8 mouse cellular contexts compared by ENCODE assay signal in the genomic region with DNA sequence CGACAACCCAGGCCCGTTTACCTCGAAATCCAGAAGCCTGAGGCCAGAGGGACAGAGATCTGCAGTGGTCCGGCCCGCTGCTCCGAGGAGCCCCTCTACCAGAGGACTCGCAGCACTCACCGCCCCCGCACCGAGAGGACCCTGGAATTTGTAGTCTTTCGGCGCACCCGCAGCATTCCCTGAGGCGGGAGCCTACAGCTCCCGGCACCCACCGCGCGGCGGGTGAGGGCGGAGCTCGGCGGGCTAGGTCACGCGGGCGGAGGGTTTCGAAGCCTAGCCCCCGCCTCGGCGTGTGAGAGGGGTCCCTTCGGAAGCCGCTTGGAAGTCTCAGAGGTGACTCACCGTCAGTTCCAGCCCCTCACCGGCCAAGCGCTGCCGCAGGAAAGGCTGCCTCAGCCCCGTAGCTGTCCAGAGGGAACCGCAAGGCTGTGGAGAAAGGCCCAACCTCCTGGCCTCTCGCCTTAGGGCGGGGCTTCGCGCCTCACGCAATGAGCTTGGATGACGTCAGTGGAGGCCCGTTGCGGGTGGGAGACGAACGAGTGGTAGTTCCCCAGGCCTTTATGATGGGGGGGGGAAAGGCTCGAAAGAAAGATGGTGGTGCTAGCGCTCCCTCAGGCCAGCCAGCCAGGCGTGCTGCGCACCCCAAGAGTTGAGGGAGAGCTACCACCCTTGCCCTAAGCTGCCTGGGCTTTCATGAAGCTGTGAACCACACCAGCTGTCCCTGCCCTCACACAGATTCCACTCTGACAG. TPM values are rescaled to one million over a fixed set of nuclear protein-coding genes. Genes with fewer than 3 reads are reported as not detected.
DNase-seq lines count a peak whose midpoint lies in the region; ATAC-seq lines count a peak whose summit lies in the region.

A gene (minus strand): TSS at position 483 of the 750 bp plus-strand sequence.

- H3K4me3 ChIP-seq in hindbrain, embryonic 16.5 days (ENCODE audit: low read length) = peak within 1 kb of the TSS; percentile 87
- peak within 1 kb of the TSS; percentile 87 for H3K4me3 ChIP-seq in macrophage (ENCODE audit: inconsistent target)

- H3K4me1 ChIP-seq in hindbrain, embryonic 16.5 days (ENCODE audit: control insufficient read depth, insufficient read depth, low read depth, low read length) = peaks cover 31% of the 10 kb centered on the region

- WGBS in hindbrain, embryonic 16.5 days = under 1% methylated on average over 49 of the region's 51 CpGs
- WGBS in macrophage (ENCODE audit: missing documents) = under 1% methylated on average over 50 of the region's 51 CpGs

- H3K9ac ChIP-seq in hindbrain, embryonic 16.5 days (ENCODE audit: low read depth, low read length) = peak within 1 kb of the TSS; percentile 80

- peak within 1 kb of the TSS; percentile 67 for H3K4me2 ChIP-seq in hindbrain, embryonic 16.5 days (ENCODE audit: low read length)

- peak; percentile 96 for DNase-seq in T-cell, adult 2 months (ENCODE audit: low spot score)
- DNase-seq in cerebellum, postnatal 36 days = peak; percentile 94 to 96
- peak; percentile 95 for DNase-seq in gastrocnemius, adult 18-20 months (ENCODE audit: low spot score)
- peak; percentile 96 to 97 for DNase-seq in left cerebral cortex, adult 18-20 months (ENCODE audit: low spot score in 2 of 2)
- peak; percentile 97 for DNase-seq in right cerebral cortex, adult 18-20 months
- DNase-seq in urinary bladder, postnatal 10 days (ENCODE audit: low spot score) = peak; percentile 72

- peak within 1 kb of the TSS; percentile 96 for H3K27ac ChIP-seq in hindbrain, embryonic 16.5 days (ENCODE audit: low read depth, low read length)
- peak within 1 kb of the TSS; percentile 84 for H3K27ac ChIP-seq in macrophage

- no peaks in the 10 kb centered on the region for H3K9me3 ChIP-seq in hindbrain, embryonic 16.5 days (ENCODE audit: control insufficient read depth, low read length)

- peaks cover 48% of the 10 kb centered on the region for H3K79me2 ChIP-seq in macrophage (ENCODE audit: inconsistent target)

- no peaks in the 10 kb centered on the region for H3K27me3 ChIP-seq in hindbrain, embryonic 16.5 days (replicated peaks; ENCODE audit: control insufficient read depth, insufficient read depth, low read length)

- no peaks in the 10 kb centered on the region; the same call in 1 of the 2 replicates for H3K36me3 ChIP-seq in hindbrain, embryonic 16.5 days (ENCODE audit: control insufficient read depth, insufficient read depth, low read length)
- no peaks in the 10 kb centered on the region for H3K36me3 ChIP-seq in macrophage (ENCODE audit: inconsistent target)

- peak; percentile 99 for ATAC-seq in hindbrain, embryonic 16.5 days

RNA-seq across cellular contexts. Expression of the gene that starts here (rescaled TPM):
- 10 to 100 TPM; 73.7 to 74.7 TPM for total RNA-seq in gastrocnemius, adult 18-20 months (2021)
- 137 and 143 TPM in 2 replicates for polyA plus RNA-seq in hindbrain, embryonic 16.5 days (2015; fragmentation: Nextera tagmentation; extraction: Ambion mirVana)
- total RNA-seq in left cerebral cortex, adult 18-20 months (2021) = 100 to 1,000 TPM; 211 to 212 TPM
- 100 to 1,000 TPM in 14 of 26 experiments, 10 to 100 TPM in 12; 64.1 to 256 (median 104) TPM for total RNA-seq in macrophage (2018; cell fraction: chromatin; rRNA removed)
- 10 to 100 TPM in 25 of 26 experiments, 1 to 10 TPM in 1; 9.5 to 31.8 (median 13.9) TPM for total RNA-seq in macrophage (2018; cell fraction: cytosol; rRNA removed)
- total RNA-seq in macrophage (2018; cell fraction: nucleus; rRNA removed) = 100 to 1,000 TPM in 8 of 26 experiments, 10 to 100 TPM in 18; 35.5 to 169 (median 66.1) TPM
- polyA plus RNA-seq in macrophage (2018) = 15.0 to 29.2 TPM (median 20.4 TPM) in 3 replicates

Comparison
In these comparisons a context has a peak if more than half of its experiments do, and no peak if none do; other contexts are left out.
1. Peak in every context shown above with its lines: DNase-seq, ATAC-seq, H3K4me3 ChIP-seq and H3K27ac ChIP-seq.